Mouse (Mus musculus) limb, embryonic 10.5 days (tissue): ENCODE measurements at regions not wholly inside any gene's neighbourhood (a gene's known extent, or its start where the extent isn't known, plus 50 kb on each side); places are given as distances from the start of the nearest gene placed in this dataset.

Experiments
- DNase-seq: peaks from one replicate; pipeline ENCODE4 v3.0.0-alpha.2; 2017; ENCODE audit warnings: low spot score
- H3K27ac ChIP-seq: fragments of 300-500 bp; sonication (generic); 2 replicates; pipeline ENCODE4 v1.5.1; 2016; ENCODE audit warnings: mild to moderate bottlenecking
- H3K27me3 ChIP-seq: fragments of 300-500 bp; sonication (generic); 2 replicates; pipeline ENCODE4 v1.6.1; 2016; ENCODE audit warnings: low read depth, mild to moderate bottlenecking; ENCODE audit not compliant: poor library complexity, severe bottlenecking
- H3K36me3 ChIP-seq: fragments of 300-500 bp; sonication (generic); 2 replicates; pipeline ENCODE4 v1.6.1; 2016; ENCODE audit warnings: mild to moderate bottlenecking, moderate library complexity
- H3K4me1 ChIP-seq: fragments of 300-500 bp; sonication (generic); 2 replicates; pipeline ENCODE4 v1.6.1; 2016
- H3K4me3 ChIP-seq: fragments of 300-500 bp; sonication (generic); 2 replicates; pipeline ENCODE4 v1.5.1; 2016; ENCODE audit warnings: mild to moderate bottlenecking, moderate library complexity
- H3K9me3 ChIP-seq: fragments of 300-500 bp; sonication (generic); replicated peaks from 2 replicates; pipeline ENCODE4 v1.6.1; 2016; ENCODE audit warnings: mild to moderate bottlenecking
- WGBS: fragments of 180-500 bp; shearing (Covaris S2); methylation state at CpG from one replicate; pipeline ENCODE4 v1.1.7; 2016; 5-methylcytosine and 5-hydroxymethylcytosine counted together

- Histone ChIP-seq H3K9me3 (no peaks in the 10 kb centered on the region), H3K4me3 (no peak overlapping the region), H3K27me3 (no peaks in the 10 kb centered on the region), H3K4me1 (0 out of 2 replicates have a peak, but pooled peaks cover 4% of the 10 kb centered on the region), H3K27ac (no peak overlapping the region), H3K36me3 (no peaks in the 10 kb centered on the region)
- no peak for DNase-seq
- WGBS = 79% methylated on average over 3 of the region's 3 CpGs
Observed at GRCm38 (mm10) chr13:115379682-115380081, 277.9 kb upstream of the Itga1 start.

- DNase-seq = no peak
- Histone ChIP-seq H3K9me3 (no peaks in the 10 kb centered on the region), H3K4me1 (0 out of 2 replicates have a peak, but pooled peaks cover 4% of the 10 kb centered on the region), H3K4me3 (no peak overlapping the region), H3K27ac (no peak overlapping the region), H3K27me3 (no peaks in the 10 kb centered on the region), H3K36me3 (no peaks in the 10 kb centered on the region)
- 80% methylated on average over 16 of the region's 16 CpGs for WGBS
Observed at GRCm38 (mm10) chr13:115376180-115376880, 274.6 kb upstream of the Itga1 start.

- Histone ChIP-seq H3K9me3 (no peaks in the 10 kb centered on the region), H3K4me3 (no peak overlapping the region), H3K27ac (no peak overlapping the region), H3K36me3 (no peaks in the 10 kb centered on the region), H3K4me1 (no peaks in the 10 kb centered on the region), H3K27me3 (no peaks in the 10 kb centered on the region)
- 84% methylated on average over 8 of the region's 8 CpGs for WGBS
- no peak for DNase-seq
Observed at GRCm38 (mm10) chr13:115361457-115361856, 259.7 kb upstream of the Itga1 start.

- no peaks in the 10 kb centered on the region for H3K9me3 ChIP-seq
- no peaks in the 10 kb centered on the region for H3K27me3 ChIP-seq
- H3K27ac ChIP-seq = peak overlapping the region; percentile 32
- no peaks in the 10 kb centered on the region for H3K36me3 ChIP-seq
- DNase-seq = no peak
- 67% methylated on average over 6 of the region's 6 CpGs for WGBS
- H3K4me3 ChIP-seq = peak overlapping the region; percentile 26; the same call in 1 of the 2 replicates
- peaks cover 13% of the 10 kb centered on the region for H3K4me1 ChIP-seq
Observed at GRCm38 (mm10) chr13:115347022-115347398, 245.2 kb upstream of the Itga1 start.

GRCm38 (mm10) chr13:115346115-115347021, 244.6 kb upstream of the Itga1 start:
- H3K4me1 ChIP-seq = peaks cover 13% of the 10 kb centered on the region
- H3K36me3 ChIP-seq = no peaks in the 10 kb centered on the region
- DNase-seq = no peak
- H3K27me3 ChIP-seq = no peaks in the 10 kb centered on the region
- H3K4me3 ChIP-seq = peak overlapping the region; percentile 26; the same call in 1 of the 2 replicates
- H3K27ac ChIP-seq = peak overlapping the region; percentile 32
- no peaks in the 10 kb centered on the region for H3K9me3 ChIP-seq
- 53% methylated on average over 20 of the region's 20 CpGs for WGBS

GRCm38 (mm10) chr13:115329000-115329960, 227.5 kb upstream of the Itga1 start:
- 91% methylated on average over 9 of the region's 9 CpGs for WGBS
- H3K36me3 ChIP-seq = no peaks in the 10 kb centered on the region
- H3K9me3 ChIP-seq = no peaks in the 10 kb centered on the region
- no peaks in the 10 kb centered on the region for H3K27me3 ChIP-seq
- DNase-seq = no peak
- no peak overlapping the region for H3K4me3 ChIP-seq
- H3K27ac ChIP-seq = no peak overlapping the region
- 0 out of 2 replicates have a peak, but pooled peaks cover 4% of the 10 kb centered on the region for H3K4me1 ChIP-seq

GRCm38 (mm10) chr13:115326294-115326693, 224.5 kb upstream of the Itga1 start:
- Histone ChIP-seq H3K4me3 (no peak overlapping the region), H3K9me3 (no peaks in the 10 kb centered on the region), H3K27me3 (no peaks in the 10 kb centered on the region), H3K36me3 (no peaks in the 10 kb centered on the region), H3K27ac (no peak overlapping the region), H3K4me1 (0 out of 2 replicates have a peak, but pooled peaks cover 4% of the 10 kb centered on the region)
- DNase-seq = no peak
- 88% methylated on average over 2 of the region's 2 CpGs for WGBS

GRCm38 (mm10) chr13:115316681-115317080, 214.9 kb upstream of the Itga1 start:
- Histone ChIP-seq H3K4me3 (no peak overlapping the region), H3K9me3 (no peaks in the 10 kb centered on the region), H3K27me3 (no peaks in the 10 kb centered on the region), H3K36me3 (no peaks in the 10 kb centered on the region), H3K4me1 (no peaks in the 10 kb centered on the region), H3K27ac (no peak overlapping the region)
- WGBS = 88% methylated on average over 3 of the region's 3 CpGs
- no peak for DNase-seq

GRCm38 (mm10) chr13:115308586-115308985, 206.8 kb upstream of the Itga1 start:
- no peak overlapping the region for H3K4me3 ChIP-seq
- H3K4me1 ChIP-seq = no peaks in the 10 kb centered on the region
- no peaks in the 10 kb centered on the region for H3K27me3 ChIP-seq
- no peak for DNase-seq
- no peaks in the 10 kb centered on the region for H3K36me3 ChIP-seq
- WGBS = 85% methylated on average over 3 of the region's 3 CpGs
- H3K9me3 ChIP-seq = no peaks in the 10 kb centered on the region
- H3K27ac ChIP-seq = no peak overlapping the region

GRCm38 (mm10) chr13:115287371-115287770, 185.6 kb upstream of the Itga1 start:
- no peak for DNase-seq
- no peaks in the 10 kb centered on the region for H3K9me3 ChIP-seq
- H3K4me1 ChIP-seq = no peaks in the 10 kb centered on the region
- no peak overlapping the region for H3K27ac ChIP-seq
- WGBS = 41% methylated on average over 3 of the region's 3 CpGs
- no peaks in the 10 kb centered on the region for H3K36me3 ChIP-seq
- no peaks in the 10 kb centered on the region for H3K27me3 ChIP-seq
- H3K4me3 ChIP-seq = no peak overlapping the region

- H3K4me3 ChIP-seq = no peak overlapping the region
- WGBS = 75% methylated on average over 6 of the region's 6 CpGs
- no peaks in the 10 kb centered on the region for H3K9me3 ChIP-seq
- no peaks in the 10 kb centered on the region for H3K4me1 ChIP-seq
- no peak for DNase-seq
- H3K27ac ChIP-seq = no peak overlapping the region
- no peaks in the 10 kb centered on the region for H3K36me3 ChIP-seq
- H3K27me3 ChIP-seq = no peaks in the 10 kb centered on the region
Observed at GRCm38 (mm10) chr13:115266164-115266563, 164.4 kb upstream of the Itga1 start.

- Histone ChIP-seq H3K27ac (no peak overlapping the region), H3K4me3 (no peak overlapping the region), H3K36me3 (no peaks in the 10 kb centered on the region), H3K27me3 (no peaks in the 10 kb centered on the region), H3K4me1 (no peaks in the 10 kb centered on the region), H3K9me3 (no peaks in the 10 kb centered on the region)
- DNase-seq = no peak
- WGBS = 78% methylated on average over 2 of the region's 2 CpGs
Observed at GRCm38 (mm10) chr13:115257345-115257744, 155.6 kb upstream of the Itga1 start.
